In the genomic region with DNA sequence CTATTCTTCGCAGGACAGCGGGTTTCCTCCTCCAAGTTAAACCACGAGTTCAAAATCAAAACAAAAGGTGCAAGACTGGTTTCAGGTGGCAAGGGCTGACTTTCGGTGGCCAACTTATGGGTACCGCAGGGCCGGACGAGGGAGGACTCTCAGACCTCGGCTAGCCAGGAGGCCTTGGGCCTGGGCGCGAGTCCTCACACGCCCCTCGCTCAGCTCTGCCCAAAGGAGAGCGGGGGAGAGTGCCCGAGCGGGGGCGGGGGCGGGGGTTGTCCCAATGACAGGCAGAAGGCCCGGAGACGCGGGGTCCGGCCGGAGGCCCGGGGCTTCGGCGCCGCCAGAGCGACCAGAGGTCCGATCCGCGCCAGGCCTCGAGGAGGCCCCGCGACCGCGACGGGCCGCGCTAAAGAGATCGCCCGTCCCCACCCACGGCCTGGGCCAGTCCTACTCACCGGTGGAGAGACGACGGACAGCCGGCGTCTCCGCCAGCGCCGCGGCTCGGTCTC, we compare ENCODE assay signal across 8 mouse cellular contexts. TPM values are rescaled to one million over a fixed set of nuclear protein-coding genes. Genes with fewer than 3 reads are reported as not detected.
DNase-seq lines count a peak whose midpoint lies in the region; ATAC-seq and TF ChIP-seq lines count a peak whose summit lies in the region.

No protein-coding gene starts in this region.

- peak; percentile 88 for ATAC-seq in kidney, embryonic 14.5 days (ENCODE audit: low FRiP score, low TSS enrichment)
- no peak for ATAC-seq in G1E (ENCODE audit: extremely low read depth, insufficient number of reproducible peaks, low FRiP score, poor library complexity, severe bottlenecking)
- ATAC-seq in embryonic facial prominence, embryonic 13.5 days (ENCODE audit: insufficient number of reproducible peaks, insufficient read depth, low FRiP score, low TSS enrichment, low read depth): peak; percentile 83
- ATAC-seq in megakaryocyte progenitor cell, adult 5-6 weeks (replicated peaks; ENCODE audit: poor library complexity): peak; percentile 7

- peaks cover 12% of the 10 kb centered on the region; the same call in 1 of the 2 replicates for H3K4me1 ChIP-seq in kidney, embryonic 14.5 days (ENCODE audit: control insufficient read depth, insufficient read depth, low read length)
- peaks cover 23% of the 10 kb centered on the region for H3K4me1 ChIP-seq in G1E (ENCODE audit: insufficient read depth, low read depth, low read length)
- peaks cover 24% of the 10 kb centered on the region for H3K4me1 ChIP-seq in embryonic facial prominence, embryonic 13.5 days
- peaks cover 4% of the 10 kb centered on the region for H3K4me1 ChIP-seq in testis, adult 2 months (ENCODE audit: control insufficient read depth, insufficient read depth, low read length)

- peak overlapping the region; percentile 88 for H3K4me3 ChIP-seq in kidney, embryonic 14.5 days (ENCODE audit: low read length)
- peak overlapping the region; percentile 88 for H3K4me3 ChIP-seq in G1E (ENCODE audit: low read depth, low read length)
- H3K4me3 ChIP-seq in embryonic facial prominence, embryonic 13.5 days: peak overlapping the region; percentile 95
- peak overlapping the region; percentile 88 for H3K4me3 ChIP-seq in testis, adult 2 months (ENCODE audit: control insufficient read depth, low read depth, low read length)

- H3K9me3 ChIP-seq in kidney, embryonic 14.5 days (ENCODE audit: control insufficient read depth, low read length): no peaks in the 10 kb centered on the region
- H3K9me3 ChIP-seq in G1E (replicated peaks): no peaks in the 10 kb centered on the region
- no peaks in the 10 kb centered on the region for H3K9me3 ChIP-seq in embryonic facial prominence, embryonic 13.5 days

- TF ChIP-seq POLR2A in testis, adult 2 months (IDR thresholded peaks at IDR 0.05; ENCODE audit: control insufficient read depth, low read depth, low read length): no peak; the same call in 1 of the 2 replicates

- H3K9ac ChIP-seq in kidney, embryonic 14.5 days (ENCODE audit: low read depth, low read length): peak overlapping the region; percentile 88
- H3K9ac ChIP-seq in embryonic facial prominence, embryonic 13.5 days: peak overlapping the region; percentile 96

- DNase-seq in kidney, adult 18-20 months: no peak
- DNase-seq in G1E (ENCODE audit: low spot score): no peak
- DNase-seq in induced T-regulatory cell, adult 2 months (ENCODE audit: low read depth): peak; percentile 60
- no peak for DNase-seq in gastrocnemius, postnatal 10 days

- H3K4me2 ChIP-seq in kidney, embryonic 14.5 days (replicated peaks; ENCODE audit: low read depth, low read length): peak overlapping the region; percentile 85
- peak overlapping the region; percentile 73 for H3K4me2 ChIP-seq in embryonic facial prominence, embryonic 13.5 days

- no peaks in the 10 kb centered on the region for H3K27me3 ChIP-seq in kidney, embryonic 14.5 days (ENCODE audit: control insufficient read depth, insufficient read depth, low read length)
- no peaks in the 10 kb centered on the region for H3K27me3 ChIP-seq in G1E (ENCODE audit: insufficient read depth, low read length)
- H3K27me3 ChIP-seq in embryonic facial prominence, embryonic 13.5 days: peaks cover 2% of the 10 kb centered on the region; the same call in 1 of the 2 replicates
- H3K27me3 ChIP-seq in testis, adult 2 months (ENCODE audit: control insufficient read depth, insufficient read depth, low read length): no peaks in the 10 kb centered on the region

- WGBS in kidney, embryonic 14.5 days: under 1% methylated on average over 40 of the region's 51 CpGs
- under 1% methylated on average over 46 of the region's 51 CpGs for WGBS in embryonic facial prominence, embryonic 13.5 days

- H3K27ac ChIP-seq in kidney, embryonic 14.5 days (ENCODE audit: low read depth, low read length): peak overlapping the region; percentile 63
- peak overlapping the region; percentile 80 for H3K27ac ChIP-seq in embryonic facial prominence, embryonic 13.5 days
- peak overlapping the region; percentile 67 for H3K27ac ChIP-seq in testis, adult 2 months (ENCODE audit: control insufficient read depth, insufficient read depth, low read depth, low read length)

- H3K36me3 ChIP-seq in kidney, embryonic 14.5 days (ENCODE audit: control insufficient read depth, insufficient read depth, low read length): no peaks in the 10 kb centered on the region
- peaks cover 2% of the 10 kb centered on the region for H3K36me3 ChIP-seq in G1E (replicated peaks)
- H3K36me3 ChIP-seq in embryonic facial prominence, embryonic 13.5 days: no peaks in the 10 kb centered on the region
- H3K36me3 ChIP-seq in testis, adult 2 months (ENCODE audit: control insufficient read depth, insufficient read depth, low read length): no peaks in the 10 kb centered on the region

- no peak for TF ChIP-seq CTCF in G1E (IDR thresholded peaks at IDR 0.05; ENCODE audit: low read depth, low read length)
- TF ChIP-seq CTCF in testis, adult 2 months (IDR thresholded peaks at IDR 0.05; ENCODE audit: control insufficient read depth, insufficient read depth, insufficient replicate concordance, low read depth, low read length): no peak

RNA-seq across cellular contexts. Expression of gene Tmcc1, which starts 0.4 kb away (rescaled TPM):
- polyA plus RNA-seq in kidney, embryonic 14.5 days (2014; fragmentation: Nextera tagmentation; extraction: Ambion mirVana): 14.1 and 17.6 TPM in 2 replicates
- total RNA-seq in G1E (2014; fragmentation: Nextera tagmentation): 12.1 and 14.6 TPM in 2 replicates
- total RNA-seq in G1E (2017): 15.6 and 18.6 TPM in 2 replicates
- 0.86 and 1.0 TPM in 2 replicates for polyA plus RNA-seq in G1E (2012)
- polyA plus RNA-seq in embryonic facial prominence, embryonic 13.5 days (2015; fragmentation: Nextera tagmentation; extraction: Ambion mirVana): 19.4 and 26.4 TPM in 2 replicates
- total RNA-seq in megakaryocyte progenitor cell, adult 5-6 weeks (2015): 7.8 and 9.7 TPM in 2 replicates
- total RNA-seq in megakaryocyte progenitor cell, adult 5-6 weeks (2017): 11.4 and 15.6 TPM in 2 replicates
- polyA plus RNA-seq in testis, adult 2 months (2012; rRNA removed): 89.6 and 97.7 TPM in 2 replicates
- total RNA-seq in gastrocnemius, postnatal 10 days (2021): 10 to 100 TPM; 26.4 to 29.4 TPM

RNA-seq across cellular contexts. Expression of gene Washc2, which starts 15.0 kb away (rescaled TPM):
- polyA plus RNA-seq in kidney, embryonic 14.5 days (2014; fragmentation: Nextera tagmentation; extraction: Ambion mirVana): 28.4 and 58.6 TPM in 2 replicates
- total RNA-seq in G1E (2014; fragmentation: Nextera tagmentation) (60.7 and 63.1 TPM in 2 replicates), G1E (2017) (87.8 and 96.2 TPM in 2 replicates)
- polyA plus RNA-seq in G1E (2012): 15.3 and 18.0 TPM in 2 replicates
- polyA plus RNA-seq in embryonic facial prominence, embryonic 13.5 days (2015; fragmentation: Nextera tagmentation; extraction: Ambion mirVana): 57.6 and 59.4 TPM in 2 replicates
- total RNA-seq in megakaryocyte progenitor cell, adult 5-6 weeks (2015): 30.8 and 39.0 TPM in 2 replicates
- 47.5 and 57.1 TPM in 2 replicates for total RNA-seq in megakaryocyte progenitor cell, adult 5-6 weeks (2017)
- polyA plus RNA-seq in testis, adult 2 months (2012; rRNA removed): 11.3 and 12.0 TPM in 2 replicates
- total RNA-seq in gastrocnemius, postnatal 10 days (2021): 10 to 100 TPM; 27.3 to 33.9 TPM
